12 mouse cellular contexts compared by ENCODE assay signal in genomic region chr2:118682544-118683260, GRCm38 (mm10). TPM values are rescaled to one million over a fixed set of nuclear protein-coding genes. Genes with fewer than 3 reads are reported as not detected.
DNase-seq lines count a peak whose midpoint lies in the region; ATAC-seq lines count a peak whose summit lies in the region.
"Had no signal": no experiment of that assay in that cellular context is flagged by ENCODE, and none has a peak within 500 bp of the region (broad histone marks: within the 10 kb centered on the region; RNA-seq: fewer than 3 reads in every experiment).

No protein-coding gene starts in this region.

- H3K36me3 ChIP-seq in heart, embryonic 10.5 days, result no peaks in the 10 kb centered on the region
- no peaks in the 10 kb centered on the region for H3K36me3 ChIP-seq in kidney, embryonic 15.5 days
- H3K36me3 ChIP-seq in midbrain, embryonic 14.5 days (ENCODE audit: control insufficient read depth, insufficient read depth, low read length), result no peaks in the 10 kb centered on the region
- H3K36me3 ChIP-seq: forebrain, embryonic 10.5 days; stomach, embryonic 15.5 days had no signal

- H3K27me3 ChIP-seq in heart, embryonic 10.5 days (ENCODE audit: insufficient read depth, poor library complexity, severe bottlenecking), result peaks cover 74% of the 10 kb centered on the region
- H3K27me3 ChIP-seq in kidney, embryonic 15.5 days, result peaks cover 49% of the 10 kb centered on the region
- H3K27me3 ChIP-seq in midbrain, embryonic 14.5 days (ENCODE audit: control insufficient read depth, insufficient read depth, low read length), result peaks cover 14% of the 10 kb centered on the region

- no peak overlapping the region for H3K4me2 ChIP-seq in kidney, embryonic 15.5 days
- no peak overlapping the region for H3K4me2 ChIP-seq in midbrain, embryonic 14.5 days (ENCODE audit: low read length)
- H3K4me2 ChIP-seq: stomach, embryonic 15.5 days had no signal

- no peak overlapping the region for H3K4me3 ChIP-seq in heart, embryonic 10.5 days
- H3K4me3 ChIP-seq in kidney, embryonic 15.5 days (replicated peaks), result no peak overlapping the region
- H3K4me3 ChIP-seq in midbrain, embryonic 14.5 days (replicated peaks; ENCODE audit: low read depth, low read length), result no peak overlapping the region
- H3K4me3 ChIP-seq: forebrain, embryonic 10.5 days; stomach, embryonic 15.5 days had no signal

- no peak for DNase-seq in heart, embryonic 10.5 days (ENCODE audit: low spot score)
- DNase-seq in heart, adult 9 months (ENCODE audit: low spot score in 2 of 2), result no peak
- DNase-seq in kidney, postnatal 10 days, result peak; percentile 35
- peak; percentile 80 for DNase-seq in adipocyte (ENCODE audit: low spot score)
- DNase-seq in midbrain, embryonic 14.5 days, result no peak
- DNase-seq in right cerebral cortex, adult 18-20 months, result no peak

- no peak for ATAC-seq in kidney, embryonic 15.5 days (replicated peaks; ENCODE audit: low FRiP score)
- ATAC-seq in granulocyte monocyte progenitor cell, adult 5-6 weeks (replicated peaks; ENCODE audit: poor library complexity, severe bottlenecking), result peak; percentile 75
- no peak for ATAC-seq in midbrain, embryonic 14.5 days (ENCODE audit: low FRiP score, low TSS enrichment)
- ATAC-seq: midbrain, embryonic 16.5 days had no signal

- H3K9me3 ChIP-seq in heart, embryonic 10.5 days, result no peaks in the 10 kb centered on the region
- H3K9me3 ChIP-seq in kidney, embryonic 15.5 days (replicated peaks), result no peaks in the 10 kb centered on the region
- no peaks in the 10 kb centered on the region for H3K9me3 ChIP-seq in midbrain, embryonic 14.5 days (ENCODE audit: control insufficient read depth, low read length)
- H3K9me3 ChIP-seq: forebrain, embryonic 10.5 days; stomach, embryonic 15.5 days had no signal

- peaks cover 13% of the 10 kb centered on the region for H3K4me1 ChIP-seq in heart, embryonic 10.5 days
- H3K4me1 ChIP-seq in kidney, embryonic 15.5 days, result peaks cover 3% of the 10 kb centered on the region
- peaks cover under 1% of the 10 kb centered on the region; the same call in 1 of the 2 replicates for H3K4me1 ChIP-seq in midbrain, embryonic 14.5 days (ENCODE audit: control insufficient read depth, insufficient read depth, low read length)

- H3K9ac ChIP-seq in kidney, embryonic 15.5 days, result no peak overlapping the region
- H3K9ac ChIP-seq in midbrain, embryonic 14.5 days (replicated peaks; ENCODE audit: low read length), result no peak overlapping the region
- H3K9ac ChIP-seq: stomach, embryonic 15.5 days had no signal

- 47% methylated on average over 8 of the region's 8 CpGs for WGBS in heart, embryonic 10.5 days
- 51% methylated on average over 8 of the region's 8 CpGs for WGBS in kidney, embryonic 15.5 days
- WGBS in midbrain, embryonic 14.5 days, result 57% methylated on average over 8 of the region's 8 CpGs

- H3K27ac ChIP-seq in heart, embryonic 10.5 days, result 0 out of 2 replicates have a peak overlapping the region, but pooled peaks have one; percentile 22
- no peak overlapping the region for H3K27ac ChIP-seq in kidney, embryonic 15.5 days
- no peak overlapping the region for H3K27ac ChIP-seq in midbrain, embryonic 14.5 days (replicated peaks; ENCODE audit: low read depth, low read length)
- H3K27ac ChIP-seq: forebrain, embryonic 10.5 days; stomach, embryonic 15.5 days had no signal

RNA-seq across cellular contexts. Expression of gene Pak6, which starts 19.6 kb away (rescaled TPM):
- 1.7 and 4.1 TPM in 2 replicates for polyA plus RNA-seq in heart, embryonic 10.5 days (2016; fragmentation: Nextera tagmentation; extraction: Ambion mirVana)
- 0.84 and 1.3 TPM in 2 replicates for polyA plus RNA-seq in kidney, embryonic 15.5 days (2015; fragmentation: Nextera tagmentation; extraction: Ambion mirVana)
- total RNA-seq in granulocyte monocyte progenitor cell, adult 5-6 weeks (2014; fragmentation: Nextera tagmentation), result 0.32 TPM in 1 of 2 replicates, not detected in the other
- 0.05 TPM in 1 of 2 replicates, not detected in the other for total RNA-seq in granulocyte monocyte progenitor cell, adult 5-6 weeks (2017)
- 32.4 and 38.4 TPM in 2 replicates for polyA plus RNA-seq in midbrain, embryonic 14.5 days (2014; fragmentation: Nextera tagmentation; extraction: Ambion mirVana)

RNA-seq across cellular contexts. Expression of gene Ankrd63, which starts 21.1 kb away (rescaled TPM):
- polyA plus RNA-seq in heart, embryonic 10.5 days (2016; fragmentation: Nextera tagmentation; extraction: Ambion mirVana), result 0.16 and 0.63 TPM in 2 replicates
- 0.28 and 0.39 TPM in 2 replicates for polyA plus RNA-seq in kidney, embryonic 15.5 days (2015; fragmentation: Nextera tagmentation; extraction: Ambion mirVana)
- total RNA-seq in granulocyte monocyte progenitor cell, adult 5-6 weeks (2014; fragmentation: Nextera tagmentation), result 0.77 and 1.0 TPM in 2 replicates
- total RNA-seq in granulocyte monocyte progenitor cell, adult 5-6 weeks (2017), result 0.62 and 0.69 TPM in 2 replicates
- not detected in 2 replicates for polyA plus RNA-seq in midbrain, embryonic 14.5 days (2014; fragmentation: Nextera tagmentation; extraction: Ambion mirVana)
- polyA plus RNA-seq: forebrain, embryonic 10.5 days; midbrain, embryonic 16.5 days; neural tube, embryonic 14.5 days had no signal

RNA-seq across cellular contexts. Expression of gene Plcb2, which starts 45.5 kb away (rescaled TPM):
- polyA plus RNA-seq in heart, embryonic 10.5 days (2016; fragmentation: Nextera tagmentation; extraction: Ambion mirVana), result 1.4 and 1.6 TPM in 2 replicates
- 1.5 and 1.9 TPM in 2 replicates for polyA plus RNA-seq in kidney, embryonic 15.5 days (2015; fragmentation: Nextera tagmentation; extraction: Ambion mirVana)
- total RNA-seq in granulocyte monocyte progenitor cell, adult 5-6 weeks (2014; fragmentation: Nextera tagmentation), result 99.1 and 108 TPM in 2 replicates
- total RNA-seq in granulocyte monocyte progenitor cell, adult 5-6 weeks (2017), result 54.3 and 70.7 TPM in 2 replicates
- polyA plus RNA-seq in midbrain, embryonic 14.5 days (2014; fragmentation: Nextera tagmentation; extraction: Ambion mirVana), result 0.40 and 0.74 TPM in 2 replicates

Comparison
In these comparisons a context has a peak if more than half of its experiments do, and no peak if none do; other contexts are left out.
1. DNase-seq: peak in kidney, postnatal 10 days (single experiment) and adipocyte (single experiment); none in heart, embryonic 10.5 days (single experiment), heart, adult 9 months (0 of 2), midbrain, embryonic 14.5 days (single experiment) and right cerebral cortex, adult 18-20 months (single experiment).